Mouse (Mus musculus): ENCODE measurements around the gene Ube2z.

GRCm38 (mm10) chr11:96033264-96033663 lies 31.9 kb downstream of the Ube2z start:
- TF ChIP-seq GATA1 (IDR thresholded peaks at IDR 0.05; ENCODE audit: borderline replicate concordance, low read length) (no peak), FLI1 (IDR thresholded peaks at IDR 0.05; ENCODE audit: low read length) (no peak)
